Mouse (Mus musculus) hindbrain, embryonic 14.5 days (tissue): Measurements from ENCODE around the gene Psmc5. TPM values are rescaled to one million over a fixed set of nuclear protein-coding genes. Genes with fewer than 3 reads are reported as not detected.

Source experiments
- ATAC-seq: fragments of 200-750 bp; cut with Nextera tagmentation; 2 replicates; pipeline ENCODE4 v1.8.0; 2017; ENCODE audit warnings: moderate number of reproducible peaks, mild to moderate bottlenecking, moderate TSS enrichment, moderate library complexity; ENCODE audit not compliant: low FRiP score
- DNase-seq: peaks from one replicate; pipeline ENCODE4 v3.0.0-alpha.2; 2015; ENCODE audit warnings: low spot score
- H3K27ac ChIP-seq: fragments of 300-500 bp; sonication (generic); 2 replicates; pipeline ENCODE4 v1.5.1; 2014; ENCODE audit warnings: mild to moderate bottlenecking, moderate library complexity
- H3K27me3 ChIP-seq: fragments of 300-500 bp; sonication (generic); 2 replicates; pipeline ENCODE4 v1.6.1; 2014; ENCODE audit warnings: mild to moderate bottlenecking, low read length, mixed read lengths; ENCODE audit not compliant: control insufficient read depth, insufficient read depth
- H3K36me3 ChIP-seq: fragments of 300-500 bp; sonication (generic); replicated peaks from 2 replicates; pipeline ENCODE4 v1.6.1; 2014; ENCODE audit not compliant: control insufficient read depth, insufficient read depth
- H3K4me1 ChIP-seq: fragments of 300-500 bp; sonication (generic); replicated peaks from 2 replicates; pipeline ENCODE4 v1.6.1; 2014; ENCODE audit warnings: antibody characterized with exemption, low read length, mixed read lengths; ENCODE audit not compliant: control insufficient read depth, insufficient read depth
- H3K4me2 ChIP-seq: fragments of 300-500 bp; sonication (generic); replicated peaks from 2 replicates; pipeline ENCODE4 v1.6.1; 2014; ENCODE audit warnings: mild to moderate bottlenecking, moderate library complexity
- H3K4me3 ChIP-seq: fragments of 300-500 bp; sonication (generic); replicated peaks from 2 replicates; pipeline ENCODE4 v1.5.1; 2014; ENCODE audit warnings: mild to moderate bottlenecking, low read length
- H3K9ac ChIP-seq: fragments of 300-500 bp; sonication (generic); 2 replicates; pipeline ENCODE4 v1.6.1; 2014
- H3K9me3 ChIP-seq: fragments of 300-500 bp; sonication (generic); 2 replicates; pipeline ENCODE4 v1.6.1; 2016; ENCODE audit warnings: low read length; ENCODE audit not compliant: control insufficient read depth
- WGBS: fragments of 180-500 bp; shearing (Covaris S2); extraction: QIAGEN DNeasy Blood & Tissue Kit; methylation state at CpG from one replicate; pipeline ENCODE4 v1.1.7; 2014; 5-methylcytosine and 5-hydroxymethylcytosine counted together
- polyA plus RNA-seq: library from polyadenylated mRNA; unstranded; fragments of >200 nt; fragmentation: Nextera tagmentation; extraction: Ambion mirVana; gene quantifications from 2 replicates; pipeline ENCODE4 v1.2.1, GENCODE M21; 2014

Gene Psmc5
- polyA plus RNA-seq, 1 experiment from 2014 or later: 287 TPM

DNA sequence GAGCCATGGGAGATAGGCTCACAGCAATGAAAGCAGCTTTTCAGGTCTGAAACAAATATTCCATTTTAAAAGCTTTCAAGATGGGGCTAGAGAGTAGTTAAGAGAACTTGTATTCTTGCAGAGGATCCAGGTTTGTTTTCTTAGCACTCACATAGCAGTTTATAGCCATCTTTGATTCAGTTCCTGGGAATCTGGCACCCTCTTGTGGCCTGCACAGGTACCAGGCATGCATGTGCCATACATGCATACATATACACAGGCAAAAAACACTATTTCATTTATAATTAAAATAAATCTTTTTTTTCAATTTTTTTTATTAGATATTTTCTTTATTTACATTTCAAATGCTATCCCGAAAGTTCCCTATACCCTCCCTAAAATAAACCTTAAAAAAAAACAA lies 9.1 kb upstream of the Psmc5 start:
- H3K9me3 ChIP-seq: no peaks in the 10 kb centered on the region
- 98% methylated on average over 1 of the region's 1 CpGs for WGBS
- H3K36me3 ChIP-seq: peaks cover 100% of the 10 kb centered on the region
- H3K4me2 ChIP-seq: no peak overlapping the region
- H3K27me3 ChIP-seq: no peaks in the 10 kb centered on the region
- no peaks in the 10 kb centered on the region for H3K4me1 ChIP-seq
- no peak overlapping the region for H3K27ac ChIP-seq
- DNase-seq (no peak), ATAC-seq (no peak)
- H3K4me3 ChIP-seq: no peak overlapping the region
- no peak overlapping the region for H3K9ac ChIP-seq

DNA sequence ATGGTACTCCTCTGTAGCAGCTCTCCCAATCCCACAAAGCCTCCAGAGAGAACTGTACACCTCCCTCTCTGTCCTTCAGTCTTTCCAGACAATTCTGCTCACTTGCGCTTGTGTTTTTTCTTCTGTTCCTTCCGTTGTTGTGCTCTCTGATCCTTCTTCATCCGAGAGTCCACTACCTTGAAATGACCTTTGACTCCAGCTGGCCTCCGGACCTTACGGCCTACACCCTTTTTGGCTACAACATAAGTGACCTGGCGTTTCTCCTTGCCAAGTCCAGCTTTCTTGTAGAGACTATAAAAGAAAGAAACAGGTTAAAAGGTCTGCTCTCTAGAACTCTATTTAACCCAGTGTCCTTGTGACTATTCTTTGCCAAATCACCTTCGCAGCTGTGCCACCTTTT lies 6.6 kb upstream of the Psmc5 start:
- DNase-seq (no peak), ATAC-seq (no peak)
- Histone ChIP-seq H3K9me3 (no peaks in the 10 kb centered on the region), H3K27ac (no peak overlapping the region), H3K4me1 (no peaks in the 10 kb centered on the region), H3K36me3 (peaks cover 97% of the 10 kb centered on the region), H3K4me3 (no peak overlapping the region), H3K4me2 (no peak overlapping the region), H3K27me3 (no peaks in the 10 kb centered on the region), H3K9ac (no peak overlapping the region)
- WGBS: 92% methylated on average over 7 of the region's 7 CpGs

DNA sequence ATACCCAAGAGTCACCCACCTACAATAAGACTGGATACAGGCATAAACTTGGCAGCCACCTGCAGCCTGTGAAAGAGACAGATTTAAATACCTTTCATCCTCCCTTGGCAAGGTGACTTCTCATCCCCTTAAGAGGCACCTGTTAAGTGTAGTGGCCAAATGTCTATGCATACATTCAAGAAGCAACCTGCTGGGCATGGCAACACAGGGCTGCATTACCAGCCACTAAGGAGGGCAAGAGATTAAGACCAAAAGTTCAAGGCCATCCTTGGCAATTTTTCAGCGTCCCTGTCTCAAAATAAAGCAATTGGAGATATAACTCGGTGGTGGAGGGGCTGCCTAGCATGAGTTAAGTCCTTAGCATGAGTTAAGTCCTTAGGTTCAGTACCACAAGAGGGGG lies 1.2 kb upstream of the Psmc5 start:
- DNase-seq (no peak), ATAC-seq (no peak)
- Histone ChIP-seq H3K4me3 (peak overlapping the region; percentile 77), H3K36me3 (peaks cover 61% of the 10 kb centered on the region), H3K9ac (peak overlapping the region; percentile 88), H3K4me1 (peaks cover 18% of the 10 kb centered on the region), H3K27me3 (no peaks in the 10 kb centered on the region), H3K4me2 (peak overlapping the region; percentile 97), H3K9me3 (no peaks in the 10 kb centered on the region), H3K27ac (no peak overlapping the region)
- 27% methylated on average over 2 of the region's 2 CpGs for WGBS

DNA sequence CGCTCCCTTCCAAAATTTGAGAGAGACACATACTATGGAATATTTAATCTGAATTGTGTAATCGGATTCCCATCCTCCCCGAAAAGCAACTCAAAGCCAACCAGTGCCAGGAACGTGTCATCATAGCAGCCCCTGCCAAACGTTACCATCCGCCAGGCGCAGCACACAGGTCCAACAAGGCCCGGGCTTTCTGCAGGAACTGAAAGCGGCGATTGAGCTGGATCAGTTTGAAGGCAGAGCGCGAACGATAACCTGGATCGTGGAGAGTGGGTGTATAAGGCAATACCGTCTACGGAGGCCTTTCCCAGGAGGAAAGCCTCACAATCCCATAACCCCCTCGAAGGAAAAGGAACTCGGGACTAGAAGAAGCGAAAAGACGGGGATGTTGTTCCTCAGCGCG lies 780 bp upstream of the Psmc5 start:
- DNase-seq: no peak
- no peak for ATAC-seq
- peak overlapping the region; percentile 88 for H3K9ac ChIP-seq
- WGBS: 5% methylated on average over 22 of the region's 22 CpGs
- H3K4me1 ChIP-seq: peaks cover 18% of the 10 kb centered on the region
- H3K4me2 ChIP-seq: peak overlapping the region; percentile 97
- H3K27me3 ChIP-seq: no peaks in the 10 kb centered on the region
- H3K27ac ChIP-seq: no peak overlapping the region
- peaks cover 57% of the 10 kb centered on the region for H3K36me3 ChIP-seq
- no peaks in the 10 kb centered on the region for H3K9me3 ChIP-seq
- H3K4me3 ChIP-seq: peak overlapping the region; percentile 77

DNA sequence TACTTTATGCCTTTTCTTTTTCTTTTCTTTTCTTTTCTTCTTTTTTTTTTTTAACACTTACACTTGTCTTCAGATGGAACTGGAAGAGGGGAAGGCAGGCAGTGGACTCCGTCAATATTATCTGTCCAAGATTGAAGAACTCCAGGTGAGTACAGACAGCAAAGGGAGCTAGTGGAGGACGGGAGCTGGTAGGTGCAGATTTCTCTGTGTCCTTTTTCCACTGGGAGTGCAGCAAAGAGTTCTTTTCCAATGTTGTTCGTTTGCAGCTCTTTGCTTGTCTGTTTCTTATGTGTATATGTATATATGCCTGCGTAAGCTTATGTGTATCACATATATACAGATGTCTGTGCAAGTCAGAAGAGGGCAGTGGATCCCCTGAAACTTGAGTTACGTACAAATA lies 821 bp downstream of the Psmc5 start:
- peaks cover 56% of the 10 kb centered on the region for H3K36me3 ChIP-seq
- H3K4me1 ChIP-seq: peaks cover 18% of the 10 kb centered on the region
- H3K4me3 ChIP-seq: peak overlapping the region; percentile 77
- ATAC-seq (no peak), DNase-seq (no peak)
- H3K4me2 ChIP-seq: peak overlapping the region; percentile 97
- H3K9me3 ChIP-seq: no peaks in the 10 kb centered on the region
- WGBS: 81% methylated on average over 5 of the region's 5 CpGs
- no peaks in the 10 kb centered on the region for H3K27me3 ChIP-seq
- 0 out of 2 replicates have a peak overlapping the region, but pooled peaks have one; percentile 79 for H3K27ac ChIP-seq
- H3K9ac ChIP-seq: peak overlapping the region; percentile 88

DNA sequence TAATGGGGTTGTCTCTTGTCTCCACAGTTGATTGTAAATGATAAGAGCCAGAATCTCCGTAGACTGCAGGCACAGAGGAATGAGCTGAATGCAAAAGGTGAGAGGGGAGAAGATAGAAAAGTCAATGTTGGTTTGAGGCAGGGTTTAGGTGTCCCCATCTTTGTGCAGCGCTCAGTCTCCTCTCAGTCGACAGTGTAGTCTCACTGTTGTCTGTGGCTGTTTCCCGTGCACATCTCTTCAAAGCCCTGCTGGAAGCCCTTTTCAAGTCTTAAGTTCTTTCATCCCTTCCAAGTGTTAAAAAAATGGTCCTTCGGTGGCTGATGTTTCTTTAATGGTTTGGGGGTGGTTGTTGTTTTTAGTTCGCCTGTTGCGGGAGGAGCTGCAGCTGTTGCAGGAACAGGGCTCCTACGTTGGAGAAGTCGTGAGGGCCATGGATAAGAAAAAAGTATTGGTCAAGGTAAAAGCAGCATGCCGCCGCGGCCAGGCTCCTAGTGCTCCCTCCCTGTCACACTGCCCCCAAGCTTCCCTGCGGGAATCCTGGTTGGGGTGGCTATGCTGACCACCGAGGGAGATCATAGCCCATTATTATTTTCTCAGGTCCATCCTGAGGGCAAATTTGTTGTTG lies 5.0 kb downstream of the Psmc5 start:
- DNase-seq: no peak
- WGBS: 88% methylated on average over 14 of the region's 14 CpGs
- no peak for ATAC-seq
- H3K4me1 ChIP-seq: peaks cover 9% of the 10 kb centered on the region
- no peak overlapping the region for H3K4me2 ChIP-seq
- H3K27me3 ChIP-seq: no peaks in the 10 kb centered on the region
- H3K36me3 ChIP-seq: peaks cover 74% of the 10 kb centered on the region
- no peaks in the 10 kb centered on the region for H3K9me3 ChIP-seq
- no peak overlapping the region for H3K4me3 ChIP-seq
- H3K9ac ChIP-seq: no peak overlapping the region
- no peak overlapping the region for H3K27ac ChIP-seq

DNA sequence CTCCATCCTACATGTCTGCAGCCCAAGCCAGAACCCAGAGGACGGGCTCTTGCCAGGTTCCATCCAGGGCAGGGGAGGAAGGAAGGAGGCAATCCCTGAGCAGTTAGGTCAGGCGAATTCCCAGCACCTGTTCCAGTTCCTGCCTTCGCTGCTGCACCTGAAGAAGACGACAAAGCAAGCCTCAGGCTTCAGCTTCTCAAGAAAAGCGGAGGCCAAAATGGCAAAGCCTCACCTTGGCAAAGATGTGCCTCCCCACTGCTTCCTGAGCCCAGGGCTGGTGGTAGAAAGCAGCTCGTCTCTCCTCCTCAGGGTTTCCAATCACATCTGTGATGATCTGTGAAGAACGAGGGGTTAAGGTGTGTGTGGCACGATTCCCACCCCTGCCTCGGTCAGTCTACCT lies 8.0 kb downstream of the Psmc5 start:
- H3K4me3 ChIP-seq: no peak overlapping the region
- no peaks in the 10 kb centered on the region for H3K9me3 ChIP-seq
- WGBS: 90% methylated on average over 9 of the region's 9 CpGs
- no peak overlapping the region for H3K27ac ChIP-seq
- ATAC-seq: no peak
- no peak overlapping the region for H3K9ac ChIP-seq
- no peak for DNase-seq
- H3K36me3 ChIP-seq: peaks cover 74% of the 10 kb centered on the region
- no peaks in the 10 kb centered on the region for H3K27me3 ChIP-seq
- peaks cover 16% of the 10 kb centered on the region for H3K4me1 ChIP-seq
- no peak overlapping the region for H3K4me2 ChIP-seq

DNA sequence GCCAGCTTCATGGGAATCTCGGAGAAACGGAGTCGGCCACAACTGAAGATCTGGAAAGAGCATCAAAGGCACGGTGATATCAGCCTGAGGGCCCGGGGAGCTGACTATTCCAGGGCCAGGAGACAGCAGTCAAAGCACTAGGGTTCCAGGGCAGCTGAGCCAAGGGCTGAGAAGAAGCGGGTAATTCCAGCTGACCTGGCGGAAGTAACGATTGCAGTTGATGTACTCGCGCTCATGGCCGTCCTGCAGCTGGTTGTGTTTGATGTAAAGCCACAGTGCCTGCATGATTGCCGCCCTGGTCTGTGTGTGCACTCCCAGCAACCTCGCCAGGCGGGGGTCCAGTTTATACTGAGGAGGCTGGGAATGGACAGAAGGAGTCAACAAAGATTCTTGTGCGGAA lies 9.0 kb downstream of the Psmc5 start:
- no peak overlapping the region for H3K27ac ChIP-seq
- no peak overlapping the region for H3K4me3 ChIP-seq
- H3K36me3 ChIP-seq: peaks cover 67% of the 10 kb centered on the region
- H3K27me3 ChIP-seq: no peaks in the 10 kb centered on the region
- DNase-seq (no peak), ATAC-seq (no peak)
- H3K4me1 ChIP-seq: peaks cover 20% of the 10 kb centered on the region
- H3K4me2 ChIP-seq: no peak overlapping the region
- WGBS: 94% methylated on average over 15 of the region's 15 CpGs
- H3K9ac ChIP-seq: no peak overlapping the region
- no peaks in the 10 kb centered on the region for H3K9me3 ChIP-seq

DNA sequence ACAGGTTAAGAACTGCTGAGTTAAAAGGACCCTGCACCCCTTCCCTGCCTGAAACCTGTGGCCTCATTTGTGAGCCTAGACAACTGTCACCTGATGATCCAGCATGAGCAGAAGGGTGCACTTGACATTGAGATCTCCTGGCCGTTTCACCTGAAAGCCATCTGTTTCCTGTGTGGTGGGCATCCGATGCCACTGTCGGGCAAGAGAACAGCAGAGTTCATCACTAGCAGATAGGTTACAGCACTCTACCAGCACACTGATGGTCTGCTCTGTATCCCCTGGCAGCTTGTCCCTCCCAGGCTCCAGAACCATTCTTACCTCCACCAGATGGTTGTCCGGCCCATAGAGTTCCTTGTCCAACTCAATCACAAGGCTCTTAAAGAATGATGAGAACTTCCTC lies 9.6 kb downstream of the Psmc5 start:
- Histone ChIP-seq H3K4me3 (no peak overlapping the region), H3K4me2 (no peak overlapping the region), H3K9ac (no peak overlapping the region), H3K36me3 (peaks cover 65% of the 10 kb centered on the region), H3K27me3 (no peaks in the 10 kb centered on the region), H3K4me1 (peaks cover 20% of the 10 kb centered on the region), H3K27ac (no peak overlapping the region), H3K9me3 (no peaks in the 10 kb centered on the region)
- ATAC-seq: no peak
- 97% methylated on average over 4 of the region's 4 CpGs for WGBS
- DNase-seq: no peak

DNA sequence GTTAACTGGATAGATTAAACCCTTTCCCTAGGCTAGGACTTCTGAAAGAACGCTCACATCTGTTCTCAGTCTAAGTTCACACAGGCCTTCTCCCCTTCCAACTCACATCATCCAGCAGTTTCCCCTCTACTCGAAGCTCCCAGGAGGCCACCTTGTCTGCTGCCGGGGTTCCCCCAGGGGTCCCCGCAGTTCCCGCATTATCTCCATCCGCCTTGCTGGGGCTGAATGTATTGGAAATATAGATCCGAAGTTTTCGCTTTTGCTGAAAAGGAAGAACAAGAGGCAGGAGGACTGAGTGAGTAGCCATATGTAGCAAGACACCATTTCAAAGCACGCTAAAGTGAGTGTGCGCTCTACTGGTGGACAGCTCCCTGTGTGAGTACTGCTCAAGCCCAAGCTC lies 10.5 kb downstream of the Psmc5 start:
- Histone ChIP-seq H3K9me3 (no peaks in the 10 kb centered on the region), H3K27me3 (no peaks in the 10 kb centered on the region), H3K27ac (no peak overlapping the region), H3K4me1 (peaks cover 25% of the 10 kb centered on the region), H3K4me3 (no peak overlapping the region), H3K36me3 (peaks cover 57% of the 10 kb centered on the region), H3K4me2 (no peak overlapping the region), H3K9ac (no peak overlapping the region)
- WGBS: 90% methylated on average over 10 of the region's 10 CpGs
- ATAC-seq: no peak
- DNase-seq: no peak
